Mouse (Mus musculus) heart, adult 9 months (tissue): ENCODE measurements around the gene Rpl3l.
"Not testable (repeated sequence)": the region's sequence is repeated elsewhere in the genome, so short reads cannot be mapped to it uniquely, and the experiment has no call there.

ENCODE experiments used
- DNase-seq, 2 experiments: peaks; one replicate each; pipeline ENCODE4 v3.0.0; 2022; ENCODE audit warnings: low spot score in 2 of 2

Gene Rpl3l

DNA sequence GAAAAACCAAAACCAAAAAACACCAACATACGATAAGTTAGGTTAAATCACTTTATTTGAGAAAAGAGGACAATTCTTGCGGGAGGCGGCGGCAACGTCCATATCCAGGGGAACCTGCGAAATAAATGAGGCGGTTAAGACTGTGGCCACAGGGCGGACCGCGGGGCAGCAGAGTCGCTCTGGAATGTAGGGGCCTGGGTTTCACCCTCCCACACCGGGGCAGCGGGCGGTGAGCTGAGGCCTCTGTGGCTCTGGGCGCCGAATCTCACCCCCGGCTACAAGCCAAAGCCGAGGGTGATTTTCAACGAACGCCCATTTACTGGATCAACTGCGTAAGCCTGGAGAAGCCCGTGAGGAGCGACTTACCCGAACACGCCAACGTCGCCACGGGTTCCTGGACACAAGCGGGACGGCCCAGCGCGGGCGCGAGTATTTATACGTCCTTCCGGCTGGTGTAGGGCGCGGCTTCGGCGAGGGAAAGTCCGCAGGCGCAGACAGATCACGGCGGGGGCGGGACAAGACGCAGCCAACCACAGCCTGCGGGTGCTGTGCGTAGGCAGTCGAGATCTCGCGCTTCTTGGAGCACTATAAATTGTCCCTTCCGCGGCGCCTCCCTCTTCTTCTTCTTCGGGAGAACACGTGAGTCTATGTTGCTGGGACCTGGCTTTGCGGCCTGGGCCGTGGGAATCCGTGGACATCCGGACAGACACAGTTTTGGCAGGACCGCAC, 8.0 kb upstream of the Rpl3l start:
- DNase-seq: peak; percentile 97 to 98

DNA sequence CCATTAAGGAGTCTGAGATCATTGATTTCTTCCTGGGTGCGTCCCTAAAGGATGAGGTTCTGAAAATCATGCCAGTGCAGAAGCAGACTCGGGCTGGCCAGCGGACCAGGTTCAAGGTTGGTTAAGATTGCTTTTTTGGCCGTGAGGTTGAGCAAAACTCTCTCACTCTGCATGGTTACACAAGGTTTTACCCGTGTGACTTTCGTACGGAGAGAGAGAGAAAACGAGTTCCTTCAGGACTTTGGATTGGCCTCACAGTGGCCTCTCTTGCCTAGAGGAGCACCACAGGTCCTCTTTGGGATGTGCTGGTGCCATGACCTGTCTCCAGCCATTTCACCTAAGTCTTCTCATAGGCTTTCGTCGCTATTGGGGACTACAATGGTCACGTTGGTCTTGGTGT, 7.0 kb upstream of the Rpl3l start:
- not testable (repeated sequence) for DNase-seq

DNA sequence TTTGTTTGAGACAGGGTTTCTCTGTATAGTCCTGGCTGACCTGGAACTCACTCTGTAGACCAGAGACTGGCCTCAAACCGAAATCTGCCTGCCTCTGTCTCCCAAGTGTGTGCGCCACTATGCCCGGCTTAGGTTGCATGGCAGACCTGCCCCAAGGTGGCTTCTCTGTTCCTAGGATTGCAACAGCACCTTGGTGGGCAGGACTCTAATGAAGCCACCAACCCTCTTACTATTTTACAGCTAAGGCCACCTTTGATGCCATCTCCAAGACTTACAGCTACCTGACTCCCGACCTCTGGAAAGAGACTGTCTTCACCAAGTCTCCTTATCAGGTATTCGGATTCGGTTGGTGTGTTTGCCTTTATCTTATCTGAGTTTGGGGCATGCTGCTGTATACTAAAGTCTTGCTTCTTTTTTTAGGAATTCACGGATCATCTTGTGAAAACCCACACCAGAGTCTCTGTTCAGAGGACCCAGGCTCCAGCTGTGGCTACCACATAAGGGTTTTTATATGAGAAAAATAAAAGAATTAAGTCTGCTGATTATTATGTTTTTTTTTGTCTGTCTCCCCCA, 6.2 kb upstream of the Rpl3l start:
- DNase-seq: not testable (repeated sequence)

DNA sequence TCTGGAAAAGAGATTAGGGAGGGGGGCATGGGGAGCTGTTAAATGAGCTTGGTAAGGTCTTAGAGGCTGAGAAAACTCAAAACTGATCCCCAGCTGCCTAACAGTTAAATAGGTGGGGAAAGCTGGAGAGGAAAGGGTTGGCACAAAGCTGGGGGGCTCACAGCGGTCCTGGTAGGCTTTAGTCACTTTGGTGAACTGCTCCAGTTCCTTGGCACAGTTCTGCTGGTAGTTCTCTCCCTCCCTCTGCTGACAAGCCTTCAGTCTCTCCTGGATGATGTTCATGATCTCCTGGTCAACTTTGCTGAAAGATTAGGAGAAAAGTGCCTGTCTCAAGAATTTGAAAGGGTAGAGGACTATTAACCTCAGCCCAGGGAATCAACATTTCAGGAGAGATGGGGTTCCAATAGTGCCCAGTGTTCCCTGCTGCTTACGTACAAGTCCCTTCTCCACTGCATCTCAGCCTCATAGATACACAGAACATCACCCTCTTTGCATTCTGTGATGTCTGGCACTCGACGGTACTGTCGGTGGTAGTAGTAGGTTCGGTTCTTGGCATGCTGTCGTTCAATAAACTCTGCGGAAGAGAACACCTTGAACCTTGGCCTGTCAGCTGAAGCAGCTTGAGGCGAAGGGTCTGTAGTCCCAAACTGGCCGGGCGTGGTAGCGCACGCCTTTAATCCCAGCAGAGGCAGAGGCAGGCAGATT, 5.2 kb upstream of the Rpl3l start:
- DNase-seq: no peak

DNA sequence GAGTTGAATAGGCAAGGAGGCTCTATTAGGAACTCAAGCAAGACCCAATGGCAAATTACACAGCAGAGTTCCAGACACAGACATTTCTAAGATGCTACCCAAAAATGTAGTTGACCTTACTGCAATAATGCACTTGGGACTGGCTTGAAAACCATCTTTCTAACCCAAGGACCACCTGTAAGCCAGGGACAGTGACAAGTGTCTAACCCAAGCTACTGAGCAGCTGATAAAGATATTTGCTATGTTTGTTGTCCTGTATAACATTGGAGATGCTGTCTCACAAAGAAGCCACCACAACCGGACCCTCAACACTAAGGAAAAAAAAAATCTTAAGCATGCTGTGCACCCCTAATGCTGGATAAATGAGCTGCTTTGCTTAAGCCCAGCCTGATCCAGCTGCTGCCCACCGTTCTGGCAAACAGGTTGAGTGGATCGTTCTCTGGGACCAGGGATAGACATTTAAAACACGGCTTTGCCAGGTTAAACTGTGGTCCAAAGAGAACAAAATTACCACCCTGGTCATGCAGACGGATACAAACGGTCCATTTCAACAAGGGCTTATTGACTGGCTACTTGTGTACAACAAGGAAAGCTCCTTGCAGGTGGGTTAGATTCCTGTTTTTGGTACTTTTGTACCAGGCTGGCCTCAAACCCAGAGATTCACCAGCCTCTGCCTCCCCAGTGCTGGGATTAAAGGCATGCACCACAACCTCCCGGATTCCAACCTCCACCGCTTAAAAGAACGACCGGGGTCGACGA, 4.3 kb upstream of the Rpl3l start:
- DNase-seq: no peak

DNA sequence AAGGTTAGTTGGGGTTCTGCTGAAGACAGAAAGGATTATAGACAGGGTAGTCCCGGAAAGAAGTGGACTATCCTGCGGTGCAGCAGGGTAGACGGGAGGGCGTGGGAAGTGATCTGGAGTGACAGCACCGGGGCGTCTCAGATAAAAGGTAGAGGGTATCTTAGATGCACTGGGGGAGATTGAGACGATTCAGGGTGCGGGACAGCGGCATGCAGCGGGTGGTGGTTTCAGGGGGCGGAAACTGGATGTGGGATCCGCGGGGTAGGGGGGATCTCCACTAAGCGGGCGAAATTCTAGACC, 3.8 kb upstream of the Rpl3l start:
- no peak for DNase-seq

DNA sequence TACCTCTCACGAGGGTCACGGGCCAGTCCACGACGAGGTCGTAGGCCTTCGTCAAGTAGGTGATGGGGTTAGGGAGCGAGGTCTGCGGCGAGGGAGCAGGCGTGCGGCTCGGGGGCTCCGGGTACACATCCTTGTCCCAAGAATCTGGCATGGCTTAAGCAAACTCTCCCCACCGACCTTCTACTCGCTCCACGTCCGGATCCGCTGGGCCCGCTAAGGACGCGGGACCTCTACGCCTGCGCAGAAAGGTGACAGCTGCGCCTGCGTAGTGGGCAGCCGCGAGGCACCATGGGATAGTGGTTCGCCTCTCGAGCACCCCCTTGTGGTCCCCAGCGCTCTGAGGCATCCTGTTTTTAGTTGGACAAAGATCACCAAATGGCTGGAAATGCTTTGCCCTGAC, 3.4 kb upstream of the Rpl3l start, which contains the start of gene Ndufb10:
Gene Ndufb10 (minus strand): TSS at position 295 of the 400 bp plus-strand sequence.
- DNase-seq: peak; percentile 93 to 96

DNA sequence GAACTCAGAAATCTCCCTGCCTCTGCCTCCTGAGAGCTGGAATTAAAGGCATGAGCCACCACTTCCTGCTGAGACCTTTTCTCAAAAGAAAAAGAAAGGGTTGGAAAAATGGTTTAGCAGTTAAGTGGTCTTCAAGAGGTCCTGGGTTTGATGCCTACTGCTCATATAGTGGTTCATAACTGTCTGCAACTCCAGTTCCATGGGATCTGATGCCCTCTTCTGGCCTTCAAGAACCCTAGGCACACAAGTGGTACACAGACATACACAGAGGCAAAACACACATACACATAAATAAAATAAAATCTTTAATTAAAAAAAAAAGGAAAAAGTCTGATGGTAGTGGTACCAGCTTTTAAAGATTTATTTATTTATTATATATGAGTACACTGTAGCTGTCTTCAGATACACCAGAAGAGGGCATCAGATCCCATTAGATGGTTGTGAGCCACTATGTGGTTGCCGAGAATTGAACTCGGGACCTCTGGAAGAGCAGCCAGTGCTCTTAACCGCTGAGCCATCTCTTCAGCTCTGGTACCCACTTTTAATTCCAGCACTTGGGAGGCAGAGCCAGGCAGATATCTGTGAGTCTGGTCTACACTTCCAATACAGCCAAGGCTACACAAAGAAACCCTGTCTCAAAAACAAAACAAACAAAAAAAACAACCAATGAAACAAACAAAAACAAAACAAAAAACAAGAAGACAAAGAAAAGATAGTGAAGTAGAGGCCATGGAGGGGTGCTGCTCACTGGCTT, 1.8 kb upstream of the Rpl3l start:
- DNase-seq: no peak

DNA sequence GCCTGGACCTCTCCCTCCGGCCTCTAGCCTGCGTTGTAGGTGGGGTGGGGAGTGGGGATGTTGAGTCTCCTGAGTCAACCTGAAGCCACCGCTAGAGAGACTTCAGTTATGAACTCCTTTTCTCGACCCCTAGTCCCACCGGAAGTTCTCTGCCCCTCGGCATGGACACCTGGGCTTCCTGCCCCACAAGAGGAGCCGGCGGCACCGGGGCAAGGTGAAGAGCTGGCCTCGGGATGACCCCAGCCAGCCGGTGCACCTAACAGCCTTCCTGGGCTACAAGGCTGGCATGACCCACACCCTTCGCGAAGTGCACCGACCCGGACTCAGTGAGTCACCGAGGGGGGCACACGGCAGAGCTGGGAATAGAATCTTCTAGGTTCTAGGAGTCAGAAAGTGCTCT, 564 bp downstream of the Rpl3l start:
- no peak for DNase-seq

DNA sequence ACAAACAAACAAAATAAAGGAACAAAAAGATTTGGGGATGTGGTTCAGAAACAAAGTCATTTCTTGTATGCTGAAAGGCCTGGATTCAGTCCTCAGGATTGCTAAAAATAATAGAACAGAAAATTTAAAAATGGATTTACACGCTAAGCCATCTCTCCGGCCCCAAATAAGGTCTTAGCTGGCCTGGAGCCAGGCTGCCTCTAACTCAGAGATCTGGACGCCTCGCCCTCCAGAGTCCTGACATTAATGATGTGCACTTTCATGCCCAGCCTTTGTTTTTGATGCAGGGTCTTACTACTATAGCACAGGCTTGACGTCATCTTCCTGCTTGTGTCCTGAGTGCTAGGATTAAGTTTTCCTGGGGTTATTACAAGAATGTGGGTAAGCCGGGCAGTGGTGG, 1.4 kb downstream of the Rpl3l start:
- DNase-seq: no peak

DNA sequence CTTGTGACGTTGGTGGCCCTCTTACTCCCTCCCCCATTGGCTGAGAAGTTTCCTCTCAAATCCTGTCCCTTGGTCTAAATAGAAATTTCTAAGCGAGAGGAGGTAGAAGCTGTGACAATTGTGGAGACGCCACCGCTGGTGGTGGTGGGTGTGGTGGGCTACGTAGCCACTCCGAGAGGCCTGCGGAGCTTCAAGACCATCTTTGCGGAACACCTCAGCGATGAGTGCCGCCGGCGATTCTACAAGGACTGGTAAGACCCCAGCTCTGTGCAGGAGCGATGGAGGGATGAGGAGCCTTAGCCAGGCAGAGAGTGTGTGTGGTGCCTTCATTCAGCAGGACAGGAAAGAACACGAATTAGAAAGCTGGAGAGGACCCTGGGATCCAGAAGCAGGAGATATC, 3.2 kb downstream of the Rpl3l start:
- DNase-seq: no peak

DNA sequence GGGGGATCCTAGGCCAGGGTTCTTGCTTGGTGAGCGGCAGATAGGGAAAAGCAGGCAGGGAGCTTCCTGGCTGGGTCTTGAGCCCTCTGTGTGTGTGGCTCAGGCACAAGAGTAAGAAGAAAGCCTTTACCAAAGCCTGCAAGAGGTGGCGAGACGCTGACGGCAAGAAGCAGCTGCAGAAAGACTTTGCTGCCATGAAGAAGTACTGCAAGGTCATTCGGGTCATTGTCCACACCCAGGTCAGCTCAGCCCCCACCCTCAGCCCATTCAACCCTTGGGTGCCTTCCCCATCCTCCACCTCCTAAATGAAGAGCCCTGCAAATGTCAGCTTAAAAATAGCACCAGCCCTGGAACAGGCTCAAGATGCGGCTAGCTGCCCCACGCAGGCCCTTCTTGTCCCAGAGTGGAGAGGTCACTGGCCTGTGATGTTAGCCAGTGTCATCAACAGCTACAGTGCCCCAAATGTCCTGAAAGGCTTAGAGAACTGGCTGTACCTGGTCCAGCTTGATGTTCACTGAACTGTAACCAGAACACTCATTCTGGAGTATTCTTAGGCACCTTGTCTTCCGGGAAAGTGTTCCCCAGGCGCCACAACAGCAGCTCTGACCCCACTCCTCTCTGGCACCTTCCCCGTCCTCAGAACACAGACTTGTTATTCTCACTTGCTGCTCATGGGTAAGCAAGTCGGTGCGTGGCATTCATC, 4.8 kb downstream of the Rpl3l start:
- peak; percentile 62 to 79 for DNase-seq

DNA sequence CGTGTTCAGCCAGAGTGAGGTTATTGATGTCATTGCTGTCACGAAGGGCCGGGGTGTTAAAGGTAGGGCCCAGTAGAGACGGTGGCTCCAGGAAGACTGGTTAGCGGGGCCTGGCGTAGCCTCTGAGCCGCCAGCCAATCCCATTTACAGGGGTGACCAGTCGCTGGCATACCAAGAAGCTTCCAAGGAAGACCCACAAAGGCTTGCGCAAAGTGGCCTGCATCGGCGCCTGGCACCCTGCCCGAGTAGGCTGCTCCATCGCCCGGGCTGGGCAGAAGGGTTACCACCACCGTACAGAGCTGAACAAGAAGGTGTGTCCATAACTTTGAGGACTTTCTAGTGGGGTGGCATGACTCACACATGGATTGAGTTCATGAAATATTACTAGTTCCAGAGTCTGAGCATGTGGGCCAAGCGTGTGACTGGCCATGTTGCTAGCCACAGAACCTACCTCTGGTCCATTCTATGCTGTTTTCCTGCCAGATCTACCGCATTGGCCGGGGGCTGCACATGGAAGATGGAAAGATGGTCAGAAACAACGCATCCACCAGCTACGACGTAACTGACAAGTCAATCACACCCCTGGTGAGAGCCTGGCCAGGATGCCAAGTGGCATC, 5.9 kb downstream of the Rpl3l start:
- no peak for DNase-seq

DNA sequence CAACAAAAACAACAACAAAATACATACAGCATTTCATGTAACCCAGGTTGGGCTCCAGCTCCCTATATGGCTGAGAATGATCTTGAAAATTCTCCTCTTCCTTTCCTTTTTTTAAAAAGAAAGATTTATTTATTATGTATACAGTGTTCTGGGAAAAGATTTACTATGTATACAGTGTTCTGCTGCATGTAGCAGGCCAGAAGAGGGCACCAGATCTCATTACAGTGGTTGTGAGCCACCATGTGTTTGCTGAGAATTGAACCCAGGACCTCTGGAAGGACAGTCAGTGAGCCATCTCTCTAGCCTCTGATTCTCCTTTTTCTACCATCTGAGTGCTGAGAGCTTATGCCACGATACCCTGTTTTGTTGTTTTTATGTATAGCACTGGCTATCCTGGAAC, 6.9 kb downstream of the Rpl3l start:
- DNase-seq: no peak

DNA sequence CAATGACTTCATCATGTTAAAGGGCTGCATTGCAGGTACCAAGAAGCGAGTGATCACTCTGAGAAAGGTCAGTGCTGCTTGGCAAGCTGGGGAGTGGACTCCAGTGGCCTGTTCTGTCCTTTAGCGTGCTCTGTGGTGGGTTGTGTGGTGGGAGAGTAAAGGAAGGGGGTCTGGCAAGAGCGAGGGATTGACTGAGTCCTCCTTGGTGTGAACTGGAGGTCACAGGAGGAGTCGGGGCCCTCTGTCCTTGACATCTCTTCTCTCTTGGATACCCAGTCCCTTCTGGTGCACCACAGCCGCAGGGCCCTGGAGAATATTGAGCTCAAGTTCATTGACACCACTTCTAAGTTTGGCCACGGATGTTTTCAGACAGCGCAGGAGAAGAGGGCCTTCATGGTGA, 7.8 kb downstream of the Rpl3l start:
- DNase-seq: no peak

DNA sequence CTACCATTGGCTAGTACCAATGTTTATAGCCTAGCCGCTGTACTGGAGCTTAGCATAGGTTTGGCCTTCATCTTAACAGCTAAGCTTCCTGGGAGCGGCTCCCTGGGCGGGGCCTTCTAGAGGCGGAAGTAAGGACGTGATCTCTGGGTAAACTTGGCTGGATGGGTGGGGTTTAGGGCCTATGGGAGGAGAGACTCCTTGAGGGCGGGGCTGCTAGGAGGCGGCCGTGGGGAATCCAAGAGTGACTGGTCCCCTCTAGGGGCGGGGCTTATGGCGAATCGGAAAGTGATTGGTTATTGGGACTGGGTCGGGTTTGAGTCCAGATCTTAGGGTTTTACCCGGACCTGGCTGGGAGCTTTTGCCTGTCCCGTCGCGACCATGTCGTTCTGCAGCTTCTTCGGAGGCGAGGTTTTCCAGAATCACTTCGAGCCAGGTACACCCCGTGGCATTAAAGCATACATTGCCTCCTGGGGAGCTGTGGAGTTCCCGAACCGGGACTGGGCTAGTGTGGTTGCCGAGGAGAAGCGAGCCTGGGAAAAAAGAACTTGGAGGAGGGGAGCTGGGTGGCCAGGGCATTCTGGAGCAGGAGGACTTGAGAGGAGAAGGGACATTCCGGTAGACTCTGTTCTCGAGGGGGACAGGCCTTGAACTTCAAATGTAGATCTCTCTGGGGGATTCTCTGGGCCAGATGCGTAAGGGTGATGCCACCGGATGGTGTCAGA, 8.9 kb downstream of the Rpl3l start, which contains the start of gene Msrb1:
Gene Msrb1 (plus strand): TSS at position 313 of the 722 bp plus-strand sequence.
- peak; percentile 99 for DNase-seq

DNA sequence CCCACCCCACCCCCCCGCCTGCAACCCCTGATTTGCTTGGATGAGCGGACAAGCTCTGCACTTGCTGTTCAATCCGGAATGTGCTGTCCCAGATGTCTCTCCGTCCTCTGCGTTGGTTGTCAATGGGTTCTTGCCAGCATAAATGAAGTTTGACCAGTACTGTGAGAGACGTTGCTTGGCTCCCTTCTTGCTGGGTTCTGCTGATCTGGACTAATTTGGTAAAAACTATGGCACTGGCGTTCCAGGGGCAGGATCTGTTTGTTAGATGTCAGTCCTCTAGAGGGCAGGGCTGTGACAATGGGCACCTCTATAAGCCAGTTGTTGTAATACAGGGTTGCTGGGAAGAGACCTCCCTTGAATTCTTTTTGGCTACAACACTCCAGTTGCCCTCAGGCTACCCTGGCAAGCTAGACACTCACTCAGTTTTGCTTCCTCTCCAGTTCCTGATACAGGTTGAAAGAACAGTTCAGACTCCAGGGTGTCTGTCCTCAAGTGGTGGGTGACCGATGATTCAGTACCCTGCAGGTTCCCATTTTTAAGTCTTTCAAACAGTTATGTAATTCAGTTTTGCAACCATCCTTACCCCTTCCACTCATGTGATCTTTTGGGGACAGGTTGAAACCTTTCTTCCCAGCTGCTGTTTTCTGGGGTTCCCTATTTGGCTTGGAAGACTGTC, 9.7 kb downstream of the Rpl3l start:
- DNase-seq: no peak

DNA sequence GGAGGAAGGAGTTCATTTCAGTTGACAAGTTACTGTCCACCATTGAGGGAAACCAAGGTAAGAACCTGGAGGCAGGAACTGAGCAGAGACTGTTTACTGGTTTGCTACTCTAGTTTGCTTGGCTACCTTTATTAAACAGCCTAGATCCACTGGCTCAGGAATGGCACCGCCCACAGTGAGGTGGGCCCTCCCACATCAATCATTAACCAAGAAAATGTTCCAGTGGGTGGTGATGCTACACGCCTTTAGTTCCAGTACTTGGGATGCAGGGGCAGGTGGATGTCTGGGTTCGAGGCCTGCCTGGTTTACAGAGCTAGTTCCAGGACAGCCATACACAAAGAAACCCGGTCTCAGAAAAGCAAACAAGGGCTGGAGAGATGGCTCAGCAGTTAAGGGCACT, 10.6 kb downstream of the Rpl3l start:
- no peak for DNase-seq

DNA sequence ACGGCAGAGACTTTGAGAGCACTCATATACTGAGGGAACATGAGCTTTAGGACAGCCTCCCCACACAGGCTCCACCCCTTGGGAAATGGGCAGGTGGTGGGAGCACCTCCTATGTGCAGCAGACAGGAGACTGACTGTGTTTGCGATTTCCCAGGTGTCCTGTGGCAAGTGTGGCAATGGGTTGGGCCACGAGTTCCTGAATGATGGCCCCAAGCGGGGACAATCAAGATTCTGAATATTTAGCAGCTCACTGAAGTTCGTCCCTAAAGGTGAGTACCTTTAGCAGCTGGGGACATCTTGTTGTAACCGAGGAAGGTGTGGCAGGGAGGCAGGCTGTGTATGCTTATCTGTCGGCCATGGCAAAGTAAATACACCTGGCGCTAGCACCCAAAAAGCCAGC, 12.3 kb downstream of the Rpl3l start:
- DNase-seq: no peak
